Mouse (Mus musculus) layer of hippocampus, postnatal 14 days (tissue): ENCODE measurements at regions not wholly inside any gene's neighbourhood (a gene's known extent, or its start where the extent isn't known, plus 50 kb on each side); places are given as distances from the start of the nearest gene placed in this dataset.

ENCODE experiments used
- DNase-seq, 2 experiments: peaks; one replicate each; pipeline ENCODE4 v3.0.0; 2021 to 2022; ENCODE audit warnings: low spot score in 2 of 2, mixed read lengths in 1 of 2

- no peak for DNase-seq
Measured at GRCm38 (mm10) chr16:70929651-70930050, 615.9 kb downstream of the Gbe1 start.

GRCm38 (mm10) chr16:70935959-70936358 lies 622.2 kb downstream of the Gbe1 start:
- no peak for DNase-seq

GRCm38 (mm10) chr16:70952937-70953336 lies 639.2 kb downstream of the Gbe1 start:
- DNase-seq, result no peak
